Mouse (Mus musculus) heart, embryonic 10.5 days (tissue): Measurements from ENCODE around the gene Sgcd. TPM values are rescaled to one million over a fixed set of nuclear protein-coding genes. Genes with fewer than 3 reads are reported as not detected.

ENCODE experiments used
- DNase-seq: peaks from one replicate; pipeline ENCODE4 v3.0.0-alpha.2; 2017; ENCODE audit warnings: low spot score
- H3K27ac ChIP-seq: fragments of 300-500 bp; sonication (generic); 2 replicates; pipeline ENCODE4 v1.5.1; 2016; ENCODE audit warnings: mild to moderate bottlenecking
- H3K27me3 ChIP-seq: fragments of 300-500 bp; sonication (generic); 2 replicates; pipeline ENCODE4 v1.6.1; 2016; ENCODE audit warnings: mild to moderate bottlenecking; ENCODE audit not compliant: poor library complexity, insufficient read depth, severe bottlenecking
- H3K36me3 ChIP-seq: fragments of 300-500 bp; sonication (generic); 2 replicates; pipeline ENCODE4 v1.6.1; 2016; ENCODE audit warnings: mild to moderate bottlenecking, moderate library complexity
- H3K4me1 ChIP-seq: fragments of 300-500 bp; sonication (generic); 2 replicates; pipeline ENCODE4 v1.6.1; 2016; ENCODE audit warnings: mild to moderate bottlenecking
- H3K4me3 ChIP-seq: fragments of 300-500 bp; sonication (generic); 2 replicates; pipeline ENCODE4 v1.5.1; 2016; ENCODE audit warnings: mild to moderate bottlenecking, moderate library complexity
- H3K9me3 ChIP-seq: fragments of 300-500 bp; sonication (generic); 2 replicates; pipeline ENCODE4 v1.6.1; 2016; ENCODE audit warnings: mild to moderate bottlenecking, moderate library complexity
- WGBS: fragments of 180-500 bp; shearing (Covaris S2); methylation state at CpG from one replicate; pipeline ENCODE4 v1.1.7; 2016; 5-methylcytosine and 5-hydroxymethylcytosine counted together
- polyA plus RNA-seq: library from polyadenylated mRNA; unstranded; fragments of >200 nt; fragmentation: Nextera tagmentation; extraction: Ambion mirVana; gene quantifications from 2 replicates; pipeline ENCODE4 v1.2.1, GENCODE M21; 2016

Gene Sgcd
- polyA plus RNA-seq, 1 experiment from 2014 or later: 4.7 TPM

GRCm38 (mm10) chr11:47759015-47759414 lies 229.8 kb downstream of the Sgcd start:
- Histone ChIP-seq H3K4me3 (no peak overlapping the region), H3K36me3 (no peaks in the 10 kb centered on the region), H3K4me1 (no peaks in the 10 kb centered on the region), H3K27ac (no peak overlapping the region), H3K27me3 (no peaks in the 10 kb centered on the region), H3K9me3 (no peaks in the 10 kb centered on the region)
- 73% methylated on average over 4 of the region's 4 CpGs for WGBS
- DNase-seq: no peak

- 75% methylated on average over 2 of the region's 2 CpGs for WGBS
- Histone ChIP-seq H3K27ac (no peak overlapping the region), H3K9me3 (no peaks in the 10 kb centered on the region), H3K4me1 (no peaks in the 10 kb centered on the region), H3K36me3 (no peaks in the 10 kb centered on the region), H3K27me3 (no peaks in the 10 kb centered on the region), H3K4me3 (no peak overlapping the region)
- no peak for DNase-seq
Observed at GRCm38 (mm10) chr11:47742806-47743205, 246.0 kb downstream of the Sgcd start.

DNA sequence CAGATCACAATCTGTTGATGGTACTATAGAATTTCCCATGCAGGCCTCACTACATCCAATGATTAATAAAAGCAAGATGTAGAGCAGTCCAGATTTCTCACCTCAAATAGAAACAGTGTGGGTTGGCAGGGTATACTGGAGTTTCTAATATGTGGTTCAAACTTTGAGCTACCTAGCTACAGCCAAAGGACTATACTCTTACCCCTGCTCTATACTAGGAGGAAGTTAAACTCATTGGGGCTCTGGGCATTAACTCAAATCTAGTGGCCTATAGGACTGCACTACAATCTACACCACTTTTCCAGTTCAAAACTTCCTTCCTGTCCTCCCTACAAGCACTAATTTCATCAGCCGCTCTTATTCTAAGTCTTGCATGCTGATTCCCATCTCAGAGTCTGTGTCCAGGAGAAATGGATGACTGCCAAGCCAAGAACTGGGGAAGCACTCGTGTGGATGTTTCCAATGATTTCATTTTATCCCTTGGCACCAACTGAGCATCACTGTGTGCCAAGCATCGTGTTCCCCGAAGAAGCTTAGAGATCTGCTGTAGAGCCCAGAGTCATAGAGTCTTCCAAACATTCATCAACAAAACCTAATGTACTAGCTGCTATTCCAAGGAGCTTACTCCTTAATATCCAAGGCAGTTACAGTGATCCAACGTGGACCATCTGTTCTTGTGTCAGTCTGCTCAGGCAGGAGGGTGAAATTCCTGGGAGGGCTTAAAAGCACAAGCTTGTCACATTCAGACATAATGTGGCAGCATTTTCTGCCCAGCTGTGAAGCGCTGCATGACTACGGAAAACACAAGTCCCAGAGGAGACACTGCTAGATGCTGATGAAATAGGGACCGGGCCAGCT lies 283.6 kb downstream of the Sgcd start:
- no peaks in the 10 kb centered on the region for H3K27me3 ChIP-seq
- H3K36me3 ChIP-seq: no peaks in the 10 kb centered on the region
- no peak overlapping the region for H3K4me3 ChIP-seq
- H3K9me3 ChIP-seq: no peaks in the 10 kb centered on the region
- no peak for DNase-seq
- no peaks in the 10 kb centered on the region for H3K4me1 ChIP-seq
- 79% methylated on average over 8 of the region's 8 CpGs for WGBS
- H3K27ac ChIP-seq: no peak overlapping the region

- Histone ChIP-seq H3K36me3 (no peaks in the 10 kb centered on the region), H3K27me3 (no peaks in the 10 kb centered on the region), H3K9me3 (no peaks in the 10 kb centered on the region), H3K4me1 (no peaks in the 10 kb centered on the region), H3K27ac (no peak overlapping the region), H3K4me3 (no peak overlapping the region)
- 69% methylated on average over 1 of the region's 1 CpGs for WGBS
- DNase-seq: no peak
Observed at GRCm38 (mm10) chr11:47695611-47696010, 293.2 kb downstream of the Sgcd start.

DNA sequence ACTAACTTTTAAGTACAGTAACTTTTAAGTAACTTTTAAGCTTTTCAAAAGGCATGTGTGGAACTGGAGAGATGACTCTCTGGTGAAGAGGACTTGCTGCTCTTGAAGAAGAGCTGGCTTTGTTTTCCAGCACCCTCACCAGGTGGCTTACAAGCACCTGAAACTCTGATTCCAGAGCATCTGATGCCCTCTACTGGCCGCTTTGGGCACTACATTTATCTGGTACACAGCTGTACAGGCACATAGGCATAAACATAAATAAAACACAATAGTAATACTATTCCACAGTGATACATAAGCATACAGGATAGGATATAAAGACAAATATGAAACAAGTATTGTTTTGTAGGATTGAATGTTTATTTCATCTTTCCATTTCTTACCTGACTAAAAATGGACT lies 330.6 kb downstream of the Sgcd start:
- DNase-seq: no peak
- H3K4me3 ChIP-seq: no peak overlapping the region
- no peaks in the 10 kb centered on the region for H3K4me1 ChIP-seq
- no peak overlapping the region for H3K27ac ChIP-seq
- no peaks in the 10 kb centered on the region for H3K27me3 ChIP-seq
- no peaks in the 10 kb centered on the region for H3K9me3 ChIP-seq
- H3K36me3 ChIP-seq: no peaks in the 10 kb centered on the region
- WGBS: 5% methylated on average over 1 of the region's 1 CpGs

GRCm38 (mm10) chr11:47645911-47646310 lies 342.9 kb downstream of the Sgcd start:
- H3K4me3 ChIP-seq: no peak overlapping the region
- no peak for DNase-seq
- no peaks in the 10 kb centered on the region for H3K9me3 ChIP-seq
- no peak overlapping the region for H3K27ac ChIP-seq
- H3K4me1 ChIP-seq: no peaks in the 10 kb centered on the region
- H3K36me3 ChIP-seq: no peaks in the 10 kb centered on the region
- H3K27me3 ChIP-seq: no peaks in the 10 kb centered on the region

DNA sequence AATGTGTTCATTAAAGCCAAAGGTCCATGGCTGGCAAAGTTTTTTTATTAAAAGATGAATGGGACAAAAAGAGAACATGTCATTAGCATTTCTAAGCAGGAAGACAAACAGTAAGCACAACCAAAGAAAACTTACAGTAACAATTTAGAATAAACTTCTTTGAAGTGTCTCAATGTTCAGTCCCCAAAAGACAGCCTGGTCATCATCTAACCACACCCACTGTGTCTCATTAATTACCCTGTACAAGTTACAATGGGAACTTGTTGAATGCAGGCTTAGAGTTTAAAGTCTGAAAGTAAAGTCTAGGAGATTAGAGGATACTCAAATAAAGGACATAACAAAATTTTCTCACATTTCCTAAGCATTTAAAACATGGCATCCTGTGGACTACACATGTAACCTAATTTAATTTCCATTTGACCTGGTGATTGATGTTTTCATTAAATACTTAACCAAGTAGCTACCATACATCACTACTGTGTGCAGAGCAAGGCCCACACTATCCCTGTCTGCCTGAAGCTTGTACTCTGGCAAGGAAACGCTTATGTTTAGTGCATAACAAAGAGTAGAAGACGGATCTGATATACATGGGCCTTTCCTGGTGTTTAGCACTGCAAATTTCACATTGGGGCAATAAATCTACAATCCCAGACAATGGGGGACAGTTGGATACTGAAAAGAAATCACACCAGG lies 347.1 kb downstream of the Sgcd start:
- WGBS: 59% methylated on average over 2 of the region's 2 CpGs
- Histone ChIP-seq H3K4me1 (no peaks in the 10 kb centered on the region), H3K9me3 (no peaks in the 10 kb centered on the region), H3K27me3 (no peaks in the 10 kb centered on the region), H3K36me3 (no peaks in the 10 kb centered on the region), H3K27ac (no peak overlapping the region), H3K4me3 (no peak overlapping the region)
- no peak for DNase-seq

- H3K4me1 ChIP-seq: no peaks in the 10 kb centered on the region
- H3K4me3 ChIP-seq: no peak overlapping the region
- H3K27ac ChIP-seq: no peak overlapping the region
- no peaks in the 10 kb centered on the region for H3K9me3 ChIP-seq
- DNase-seq: no peak
- no peaks in the 10 kb centered on the region for H3K27me3 ChIP-seq
- 52% methylated on average over 1 of the region's 1 CpGs for WGBS
- no peaks in the 10 kb centered on the region for H3K36me3 ChIP-seq
Observed at GRCm38 (mm10) chr11:47640556-47640955, 348.2 kb downstream of the Sgcd start.

DNA sequence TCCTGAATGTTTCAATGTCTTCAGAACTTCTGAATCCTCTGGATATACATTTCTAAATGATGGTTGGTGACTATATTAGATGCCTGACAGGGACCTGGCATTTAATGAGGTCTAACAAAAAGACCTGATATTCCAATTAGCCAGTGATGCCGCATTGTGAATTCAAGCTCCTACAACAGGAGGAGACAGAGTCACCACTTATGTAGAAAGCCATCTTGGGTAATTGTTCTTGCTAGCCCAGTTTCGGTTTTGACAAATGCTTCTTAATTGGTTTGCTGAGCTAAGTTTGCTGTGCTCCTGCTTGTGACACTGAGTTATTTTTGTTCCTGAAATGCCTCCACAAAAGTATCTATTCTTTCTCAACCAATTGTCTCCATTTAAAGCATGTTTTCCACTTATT lies 358.6 kb downstream of the Sgcd start:
- DNase-seq: no peak
- H3K4me1 ChIP-seq: no peaks in the 10 kb centered on the region

DNA sequence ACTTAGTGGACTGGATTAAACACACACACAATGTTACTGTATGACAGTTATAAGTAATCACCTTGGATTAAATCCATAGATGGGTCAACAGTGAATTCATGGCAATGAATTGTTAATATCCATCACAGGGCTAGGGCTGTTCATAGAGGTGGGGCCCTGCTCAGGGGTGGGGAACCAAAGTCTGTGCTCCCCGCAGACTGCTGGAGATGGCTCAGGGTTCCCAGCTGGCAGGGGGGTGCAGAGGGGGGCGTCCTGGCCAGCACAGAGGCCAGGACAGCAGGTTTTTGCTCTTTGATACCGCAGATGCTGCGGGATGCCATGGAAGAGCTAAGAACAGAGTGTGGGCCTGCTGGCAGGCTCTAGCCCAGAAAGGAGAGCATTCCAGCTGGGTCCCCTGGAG lies 378.9 kb downstream of the Sgcd start:
- H3K9me3 ChIP-seq: no peaks in the 10 kb centered on the region
- no peak for DNase-seq
- 73% methylated on average over 4 of the region's 4 CpGs for WGBS

More for the DNA sequence above, 358.6 kb downstream of the Sgcd start:
- no peaks in the 10 kb centered on the region for H3K27me3 ChIP-seq
- no peak overlapping the region for H3K4me3 ChIP-seq
- 79% methylated on average over 2 of the region's 2 CpGs for WGBS
- no peaks in the 10 kb centered on the region for H3K36me3 ChIP-seq
- H3K9me3 ChIP-seq: no peaks in the 10 kb centered on the region
- no peak overlapping the region for H3K27ac ChIP-seq

GRCm38 (mm10) chr11:47574635-47575034 lies 414.1 kb downstream of the Sgcd start:
- 83% methylated on average over 4 of the region's 4 CpGs for WGBS
- Histone ChIP-seq H3K4me1 (no peaks in the 10 kb centered on the region), H3K27ac (no peak overlapping the region), H3K9me3 (no peaks in the 10 kb centered on the region), H3K4me3 (no peak overlapping the region), H3K36me3 (no peaks in the 10 kb centered on the region), H3K27me3 (no peaks in the 10 kb centered on the region)
- DNase-seq: no peak

More for the DNA sequence above, 378.9 kb downstream of the Sgcd start:
- Histone ChIP-seq H3K36me3 (no peaks in the 10 kb centered on the region), H3K4me1 (no peaks in the 10 kb centered on the region), H3K27ac (no peak overlapping the region), H3K4me3 (no peak overlapping the region), H3K27me3 (no peaks in the 10 kb centered on the region)

DNA sequence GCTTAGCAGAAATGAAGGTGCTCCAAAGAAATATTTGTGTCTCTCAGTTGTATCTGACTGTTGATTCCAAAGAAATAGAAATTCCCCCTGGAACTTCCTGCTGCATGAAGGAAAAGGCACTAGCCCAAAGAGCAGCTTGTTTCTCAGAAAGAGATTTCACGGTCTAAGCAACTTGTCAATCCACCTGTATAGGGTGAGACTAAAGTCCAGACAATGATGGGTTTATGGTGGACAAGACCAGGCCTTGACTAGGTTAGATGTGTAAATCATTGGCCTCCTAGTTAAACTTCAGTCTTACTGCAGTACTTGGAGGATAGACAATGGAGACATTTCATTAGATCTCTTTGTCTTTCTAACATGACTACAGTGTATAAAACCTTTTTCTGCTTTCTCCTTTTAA lies 420.3 kb downstream of the Sgcd start:
- Histone ChIP-seq H3K36me3 (no peaks in the 10 kb centered on the region), H3K9me3 (no peaks in the 10 kb centered on the region), H3K4me1 (no peaks in the 10 kb centered on the region), H3K27me3 (no peaks in the 10 kb centered on the region), H3K4me3 (no peak overlapping the region), H3K27ac (no peak overlapping the region)
- DNase-seq: no peak
- WGBS: 94% methylated on average over 1 of the region's 1 CpGs

DNA sequence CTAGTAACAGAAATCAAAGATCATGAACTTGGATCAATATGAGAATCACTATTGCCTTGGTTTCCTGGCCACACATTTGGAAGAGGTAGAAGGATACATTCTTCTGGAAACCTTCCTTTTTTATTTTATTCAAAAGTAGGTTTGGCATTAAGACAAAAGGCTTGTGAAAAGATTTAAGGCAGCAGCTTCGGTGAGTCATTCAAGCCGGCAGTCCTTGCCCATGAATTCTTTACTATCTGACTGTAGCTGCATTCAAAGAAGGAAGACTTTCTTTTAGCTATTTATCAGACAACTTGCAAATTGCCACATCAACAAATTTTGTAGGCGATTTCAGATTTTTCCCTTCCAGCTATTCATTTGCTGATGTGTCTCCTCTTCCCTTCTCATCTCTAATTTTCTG lies 422.6 kb downstream of the Sgcd start:
- no peak overlapping the region for H3K27ac ChIP-seq
- 68% methylated on average over 3 of the region's 3 CpGs for WGBS
- H3K4me1 ChIP-seq: no peaks in the 10 kb centered on the region
- H3K9me3 ChIP-seq: no peaks in the 10 kb centered on the region
- no peaks in the 10 kb centered on the region for H3K27me3 ChIP-seq
- no peaks in the 10 kb centered on the region for H3K36me3 ChIP-seq
- DNase-seq: no peak
- no peak overlapping the region for H3K4me3 ChIP-seq
